Mouse (Mus musculus): ENCODE results near the gene Spdye4b.
A peak's percentile ranks its signal among the peaks of the same experiment; 100 is the strongest.

The Spdye4b gene

GRCm38 (mm10) chr5:143222287-143222686 lies 41.5 kb downstream of the Spdye4b start:
- DNase-seq, result no peak

- no peak for DNase-seq
Observed at GRCm38 (mm10) chr5:143226790-143227189, 46.0 kb downstream of the Spdye4b start, which contains the start of gene Spdye4a. Gene Spdye4a (minus strand): TSS chr5:143226890.

GRCm38 (mm10) chr5:143235028-143235693 lies 54.3 kb downstream of the Spdye4b start, which contains the start of gene Zfp12:
Gene Zfp12 (plus strand): TSS chr5:143235163.
- peak; percentile 98 for DNase-seq

- DNase-seq, result no peak
Observed at GRCm38 (mm10) chr5:143236036-143236435, 55.2 kb downstream of the Spdye4b start.

GRCm38 (mm10) chr5:143244926-143245325 lies 64.1 kb downstream of the Spdye4b start:
- no peak for DNase-seq

- DNase-seq, result no peak
Observed at GRCm38 (mm10) chr5:143252039-143252438, 71.2 kb downstream of the Spdye4b start.

GRCm38 (mm10) chr5:143252791-143253185 lies 72.0 kb downstream of the Spdye4b start:
- DNase-seq, result no peak

- peak; percentile 35 for DNase-seq
Observed at GRCm38 (mm10) chr5:143253186-143253880, 72.5 kb downstream of the Spdye4b start.

GRCm38 (mm10) chr5:143253881-143254486 lies 73.2 kb downstream of the Spdye4b start:
- DNase-seq, result peak; percentile 43
